8 mouse cellular contexts compared by ENCODE assay signal in the genomic region with DNA sequence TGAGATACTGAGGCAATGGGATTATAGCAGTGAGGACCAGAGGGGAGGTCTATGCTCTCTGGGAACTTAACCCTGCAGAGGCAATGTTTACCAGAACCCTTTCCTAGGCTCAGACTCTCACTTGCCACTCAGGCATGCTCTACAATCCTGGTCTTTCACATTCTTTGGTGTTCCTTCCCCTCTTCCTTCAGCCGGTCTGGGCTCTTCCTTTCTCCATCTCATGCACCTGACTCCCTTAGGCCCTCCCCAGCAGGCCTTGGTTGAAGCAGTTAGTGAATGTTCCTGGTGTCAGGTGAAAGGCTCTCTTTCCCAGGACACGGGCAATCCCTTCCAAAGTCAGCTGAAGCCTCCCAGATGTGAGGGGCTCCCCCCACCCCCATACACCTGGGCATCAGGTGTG. TPM values are rescaled to one million over a fixed set of nuclear protein-coding genes. Genes with fewer than 3 reads are reported as not detected.
DNase-seq lines count a peak whose midpoint lies in the region; ATAC-seq and TF ChIP-seq lines count a peak whose summit lies in the region.

A gene (plus strand): TSS at position 301 of the 400 bp plus-strand sequence.

- H3K36me3 ChIP-seq in spleen, adult 2 months (ENCODE audit: control insufficient read depth, insufficient read depth, low read length): peaks cover 4% of the 10 kb centered on the region; the same call in 1 of the 2 replicates
- peaks cover 44% of the 10 kb centered on the region for H3K36me3 ChIP-seq in embryonic facial prominence, embryonic 13.5 days
- H3K36me3 ChIP-seq in heart, postnatal 0 days (replicated peaks; ENCODE audit: control insufficient read depth, insufficient read depth, low read length): peaks cover 41% of the 10 kb centered on the region
- H3K36me3 ChIP-seq in limb, embryonic 10.5 days: peaks cover 57% of the 10 kb centered on the region
- H3K36me3 ChIP-seq in neural tube, embryonic 15.5 days: peaks cover 30% of the 10 kb centered on the region

- ATAC-seq in embryonic facial prominence, embryonic 13.5 days (ENCODE audit: insufficient number of reproducible peaks, insufficient read depth, low FRiP score, low TSS enrichment, low read depth): no peak
- ATAC-seq in heart, postnatal 0 days (ENCODE audit: insufficient read depth, low read depth): no peak
- no peak for ATAC-seq in neural tube, embryonic 15.5 days (ENCODE audit: low FRiP score)

- no peak for TF ChIP-seq CTCF in spleen, adult 2 months (IDR thresholded peaks at IDR 0.05; ENCODE audit: extremely low read depth, insufficient read depth, insufficient read length, insufficient replicate concordance)
- TF ChIP-seq CTCF in heart, postnatal 0 days (IDR thresholded peaks at IDR 0.05; ENCODE audit: low read depth): no peak

- H3K27ac ChIP-seq in spleen, adult 2 months (ENCODE audit: insufficient read depth, low read length): peak within 1 kb of the TSS; percentile 91
- peak within 1 kb of the TSS; percentile 79 for H3K27ac ChIP-seq in embryonic facial prominence, embryonic 13.5 days
- H3K27ac ChIP-seq in heart, postnatal 0 days (ENCODE audit: low read depth): peak within 1 kb of the TSS; percentile 94
- H3K27ac ChIP-seq in limb, embryonic 10.5 days: peak within 1 kb of the TSS; percentile 87
- H3K27ac ChIP-seq in neural tube, embryonic 15.5 days (replicated peaks): peak within 1 kb of the TSS; percentile 91

- peak within 1 kb of the TSS; percentile 87 for H3K9ac ChIP-seq in embryonic facial prominence, embryonic 13.5 days
- H3K9ac ChIP-seq in heart, postnatal 0 days (replicated peaks; ENCODE audit: low read depth, low read length): peak within 1 kb of the TSS; percentile 85
- peak within 1 kb of the TSS; percentile 88 for H3K9ac ChIP-seq in neural tube, embryonic 15.5 days (replicated peaks)

- no peaks in the 10 kb centered on the region for H3K9me3 ChIP-seq in embryonic facial prominence, embryonic 13.5 days
- no peaks in the 10 kb centered on the region for H3K9me3 ChIP-seq in heart, postnatal 0 days (replicated peaks; ENCODE audit: control insufficient read depth, low read length)
- H3K9me3 ChIP-seq in limb, embryonic 10.5 days (replicated peaks): no peaks in the 10 kb centered on the region
- H3K9me3 ChIP-seq in neural tube, embryonic 15.5 days (replicated peaks): no peaks in the 10 kb centered on the region

- TF ChIP-seq POLR2A in spleen, adult 2 months (IDR thresholded peaks at IDR 0.05; ENCODE audit: low read depth, low read length): no peak

- peak within 1 kb of the TSS; percentile 79 for H3K4me3 ChIP-seq in spleen, adult 2 months (ENCODE audit: extremely low read depth, insufficient read depth, insufficient read length)
- peak within 1 kb of the TSS; percentile 62 for H3K4me3 ChIP-seq in embryonic facial prominence, embryonic 13.5 days
- H3K4me3 ChIP-seq in heart, postnatal 0 days (ENCODE audit: low read depth, low read length): peak within 1 kb of the TSS; percentile 84
- H3K4me3 ChIP-seq in limb, embryonic 10.5 days: peak within 1 kb of the TSS; percentile 82
- H3K4me3 ChIP-seq in neural tube, embryonic 15.5 days (replicated peaks): peak within 1 kb of the TSS; percentile 56

- 3% methylated on average over 2 of the region's 2 CpGs for WGBS in spleen, adult 2 months
- 6% methylated on average over 2 of the region's 2 CpGs for WGBS in embryonic facial prominence, embryonic 13.5 days
- 0% methylated on average over 2 of the region's 2 CpGs for WGBS in heart, postnatal 0 days
- WGBS in limb, embryonic 10.5 days: 7% methylated on average over 2 of the region's 2 CpGs
- 6% methylated on average over 2 of the region's 2 CpGs for WGBS in neural tube, embryonic 15.5 days

- peaks cover 7% of the 10 kb centered on the region; the same call in 1 of the 2 replicates for H3K4me1 ChIP-seq in spleen, adult 2 months (ENCODE audit: control insufficient read depth, insufficient read depth, insufficient read length)
- peaks cover 26% of the 10 kb centered on the region for H3K4me1 ChIP-seq in embryonic facial prominence, embryonic 13.5 days
- H3K4me1 ChIP-seq in heart, postnatal 0 days (ENCODE audit: control insufficient read depth, insufficient read depth): peaks cover 22% of the 10 kb centered on the region
- peaks cover 23% of the 10 kb centered on the region for H3K4me1 ChIP-seq in limb, embryonic 10.5 days
- H3K4me1 ChIP-seq in neural tube, embryonic 15.5 days: peaks cover 52% of the 10 kb centered on the region

- TF ChIP-seq EP300 in heart, postnatal 0 days (IDR thresholded peaks at IDR 0.05; ENCODE audit: low read depth): no peak

- DNase-seq in spleen, adult 2 months (ENCODE audit: low read depth in 1 of 2, low spot score in 2 of 2): no peak
- no peak for DNase-seq in spleen, adult 12 weeks (ENCODE audit: low spot score)
- no peak for DNase-seq in heart, postnatal 0 days (ENCODE audit: low spot score)
- DNase-seq in limb, embryonic 10.5 days (ENCODE audit: low spot score): no peak
- DNase-seq in thymus, postnatal 4 days: no peak
- DNase-seq in thymus, postnatal 36 days: no peak

- peak within 1 kb of the TSS; percentile 96 for H3K4me2 ChIP-seq in embryonic facial prominence, embryonic 13.5 days
- H3K4me2 ChIP-seq in heart, postnatal 0 days (ENCODE audit: low read depth, low read length): peak within 1 kb of the TSS; percentile 92
- peak within 1 kb of the TSS; percentile 98 for H3K4me2 ChIP-seq in neural tube, embryonic 15.5 days

- no peaks in the 10 kb centered on the region for H3K27me3 ChIP-seq in spleen, adult 2 months (ENCODE audit: control insufficient read depth, insufficient read depth, low read length)
- no peaks in the 10 kb centered on the region for H3K27me3 ChIP-seq in embryonic facial prominence, embryonic 13.5 days
- H3K27me3 ChIP-seq in heart, postnatal 0 days (ENCODE audit: control insufficient read depth, insufficient read depth, low read length): no peaks in the 10 kb centered on the region
- H3K27me3 ChIP-seq in limb, embryonic 10.5 days (ENCODE audit: low read depth, poor library complexity, severe bottlenecking): peaks cover under 1% of the 10 kb centered on the region; the same call in 1 of the 2 replicates
- H3K27me3 ChIP-seq in neural tube, embryonic 15.5 days (replicated peaks): no peaks in the 10 kb centered on the region

RNA-seq across cellular contexts. Expression of the gene that starts here (rescaled TPM):
- 87.3 and 118 TPM in 2 replicates for polyA plus RNA-seq in spleen, adult 2 months (2012; rRNA removed)
- 161 and 178 TPM in 2 replicates for polyA plus RNA-seq in embryonic facial prominence, embryonic 13.5 days (2015; fragmentation: Nextera tagmentation; extraction: Ambion mirVana)
- total RNA-seq in heart, postnatal 0 days (2014; rRNA removed; ENCODE audit: low replicate concordance): 54.2 and 128 TPM in 2 replicates
- polyA plus RNA-seq in heart, postnatal 0 days (2015; fragmentation: Nextera tagmentation; extraction: Ambion mirVana): 211 and 213 TPM in 2 replicates
- 173 and 196 TPM in 2 replicates for polyA plus RNA-seq in limb, embryonic 10.5 days (2016; fragmentation: Nextera tagmentation; extraction: Ambion mirVana)
- 163 and 179 TPM in 2 replicates for polyA plus RNA-seq in neural tube, embryonic 15.5 days (2015; fragmentation: Nextera tagmentation; extraction: Ambion mirVana)
